Mouse (Mus musculus): ENCODE measurements around the gene Frmd4a. TPM values are rescaled to one million over a fixed set of nuclear protein-coding genes. Genes with fewer than 3 reads are reported as not detected.

Frmd4a gene
- polyA plus RNA-seq, 1 experiment from 2014 or later, result 44.5 TPM

GRCm38 (mm10) chr2:4499257-4499656 lies 481.7 kb downstream of the Frmd4a start:
- Histone ChIP-seq H3K27ac (ENCODE audit: low read depth, low read length) (no peak overlapping the region), H3K36me3 (ENCODE audit: control insufficient read depth, insufficient read depth, low read length) (peaks cover 5% of the 10 kb centered on the region), H3K4me1 (ENCODE audit: control insufficient read depth, insufficient read depth, low read length) (no peaks in the 10 kb centered on the region), H3K9ac (ENCODE audit: low read length) (no peak overlapping the region), H3K9me3 (ENCODE audit: control insufficient read depth, low read length) (no peaks in the 10 kb centered on the region), H3K27me3 (ENCODE audit: control insufficient read depth, insufficient read depth, low read length) (no peaks in the 10 kb centered on the region), H3K4me3 (ENCODE audit: low read depth, low read length) (no peak overlapping the region), H3K4me2 (ENCODE audit: low read depth) (no peak overlapping the region)
- ATAC-seq (ENCODE audit: insufficient read depth, low FRiP score, low TSS enrichment), result no peak
- WGBS, result 8% methylated on average over 1 of the region's 1 CpGs
- peak; percentile 66 for DNase-seq (ENCODE audit: low spot score)

- Histone ChIP-seq H3K36me3 (ENCODE audit: control insufficient read depth, insufficient read depth, low read length) (peaks cover 5% of the 10 kb centered on the region), H3K27me3 (ENCODE audit: control insufficient read depth, insufficient read depth, low read length) (no peaks in the 10 kb centered on the region), H3K4me3 (ENCODE audit: low read depth, low read length) (no peak overlapping the region), H3K9me3 (ENCODE audit: control insufficient read depth, low read length) (no peaks in the 10 kb centered on the region), H3K4me1 (ENCODE audit: control insufficient read depth, insufficient read depth, low read length) (no peaks in the 10 kb centered on the region), H3K27ac (ENCODE audit: low read depth, low read length) (no peak overlapping the region), H3K4me2 (ENCODE audit: low read depth) (no peak overlapping the region), H3K9ac (ENCODE audit: low read length) (no peak overlapping the region)
- WGBS, result 91% methylated on average over 9 of the region's 9 CpGs
- no peak for ATAC-seq (ENCODE audit: insufficient read depth, low FRiP score, low TSS enrichment)
- no peak for DNase-seq (ENCODE audit: low spot score)
These were observed 482.4 kb downstream of the Frmd4a start for GRCm38 (mm10) chr2:4499916-4500315.

DNA sequence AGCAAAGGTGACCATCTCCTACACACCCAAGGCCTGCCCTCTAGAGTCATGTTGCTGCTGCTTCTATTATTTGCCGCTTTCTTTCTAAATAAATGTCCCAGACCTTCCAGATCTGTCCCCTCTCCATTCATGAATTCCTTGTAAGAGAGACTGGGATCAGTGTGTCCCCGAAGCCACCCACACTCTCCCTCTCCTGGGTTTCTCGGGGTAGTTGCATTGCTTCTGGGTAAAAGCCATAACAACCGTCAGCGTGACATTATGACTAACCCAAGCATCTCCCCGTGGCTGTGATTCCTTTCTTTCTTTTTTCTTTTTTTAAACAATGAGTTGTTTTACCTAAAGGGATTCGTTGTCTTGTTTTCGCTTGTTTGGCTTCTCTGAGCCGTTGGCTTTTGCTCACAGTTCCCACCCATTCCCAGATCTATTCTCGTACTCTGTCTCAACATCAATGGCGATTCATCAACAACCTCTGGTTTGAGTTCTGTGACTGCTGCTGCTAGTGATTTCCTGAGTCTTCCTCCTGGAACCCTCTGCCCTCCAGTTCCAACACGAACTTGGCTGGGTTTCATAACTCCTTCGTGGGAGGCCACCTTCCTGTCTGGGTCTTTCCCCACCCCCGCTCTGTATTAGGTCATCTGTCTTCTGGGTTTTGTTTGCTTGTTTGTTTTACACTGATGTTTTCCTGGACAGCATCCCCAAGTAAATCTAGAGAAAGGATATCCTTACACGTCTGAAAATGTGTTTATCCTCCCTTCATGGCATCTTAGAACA lies 483.9 kb downstream of the Frmd4a start:
- Histone ChIP-seq H3K36me3 (ENCODE audit: control insufficient read depth, insufficient read depth, low read length) (peaks cover 5% of the 10 kb centered on the region), H3K4me2 (ENCODE audit: low read depth) (no peak overlapping the region), H3K4me3 (ENCODE audit: low read depth, low read length) (no peak overlapping the region), H3K27me3 (ENCODE audit: control insufficient read depth, insufficient read depth, low read length) (no peaks in the 10 kb centered on the region), H3K27ac (ENCODE audit: low read depth, low read length) (no peak overlapping the region), H3K9ac (ENCODE audit: low read length) (no peak overlapping the region), H3K4me1 (ENCODE audit: control insufficient read depth, insufficient read depth, low read length) (no peaks in the 10 kb centered on the region), H3K9me3 (ENCODE audit: control insufficient read depth, low read length) (no peaks in the 10 kb centered on the region)
- WGBS, result 88% methylated on average over 15 of the region's 15 CpGs
- no peak for ATAC-seq (ENCODE audit: insufficient read depth, low FRiP score, low TSS enrichment)
- DNase-seq (ENCODE audit: low spot score), result no peak

- no peak for DNase-seq (ENCODE audit: low spot score)
- Histone ChIP-seq H3K4me1 (ENCODE audit: control insufficient read depth, insufficient read depth, low read length) (no peaks in the 10 kb centered on the region), H3K4me3 (ENCODE audit: low read depth, low read length) (no peak overlapping the region), H3K9me3 (ENCODE audit: control insufficient read depth, low read length) (no peaks in the 10 kb centered on the region), H3K36me3 (ENCODE audit: control insufficient read depth, insufficient read depth, low read length) (0 out of 2 replicates have a peak, but pooled peaks cover 4% of the 10 kb centered on the region), H3K27me3 (ENCODE audit: control insufficient read depth, insufficient read depth, low read length) (no peaks in the 10 kb centered on the region), H3K4me2 (ENCODE audit: low read depth) (no peak overlapping the region), H3K9ac (ENCODE audit: low read length) (no peak overlapping the region), H3K27ac (ENCODE audit: low read depth, low read length) (no peak overlapping the region)
- WGBS, result 90% methylated on average over 10 of the region's 10 CpGs
- no peak for ATAC-seq (ENCODE audit: insufficient read depth, low FRiP score, low TSS enrichment)
These were observed 486.9 kb downstream of the Frmd4a start for GRCm38 (mm10) chr2:4504413-4504812.

GRCm38 (mm10) chr2:4505695-4506094 lies 488.2 kb downstream of the Frmd4a start:
- 92% methylated on average over 4 of the region's 4 CpGs for WGBS
- no peak overlapping the region for H3K4me2 ChIP-seq (ENCODE audit: low read depth)
- H3K27ac ChIP-seq (ENCODE audit: low read depth, low read length), result no peak overlapping the region
- no peak for DNase-seq (ENCODE audit: low spot score)
- H3K4me1 ChIP-seq (ENCODE audit: control insufficient read depth, insufficient read depth, low read length), result peaks cover 2% of the 10 kb centered on the region; the same call in 1 of the 2 replicates
- H3K36me3 ChIP-seq (ENCODE audit: control insufficient read depth, insufficient read depth, low read length), result 0 out of 2 replicates have a peak, but pooled peaks cover 4% of the 10 kb centered on the region
- no peak for ATAC-seq (ENCODE audit: insufficient read depth, low FRiP score, low TSS enrichment)
- no peak overlapping the region for H3K4me3 ChIP-seq (ENCODE audit: low read depth, low read length)
- H3K9me3 ChIP-seq (ENCODE audit: control insufficient read depth, low read length), result no peaks in the 10 kb centered on the region
- no peaks in the 10 kb centered on the region for H3K27me3 ChIP-seq (ENCODE audit: control insufficient read depth, insufficient read depth, low read length)
- no peak overlapping the region for H3K9ac ChIP-seq (ENCODE audit: low read length)

- H3K27me3 ChIP-seq (ENCODE audit: control insufficient read depth, insufficient read depth, low read length), result no peaks in the 10 kb centered on the region
- ATAC-seq (ENCODE audit: insufficient read depth, low FRiP score, low TSS enrichment) (no peak), DNase-seq (ENCODE audit: low spot score) (no peak)
- H3K4me1 ChIP-seq (ENCODE audit: control insufficient read depth, insufficient read depth, low read length), result peaks cover 2% of the 10 kb centered on the region; the same call in 1 of the 2 replicates
- no peaks in the 10 kb centered on the region for H3K9me3 ChIP-seq (ENCODE audit: control insufficient read depth, low read length)
- 93% methylated on average over 9 of the region's 9 CpGs for WGBS
- H3K4me2 ChIP-seq (ENCODE audit: low read depth), result no peak overlapping the region
- H3K27ac ChIP-seq (ENCODE audit: low read depth, low read length), result no peak overlapping the region
- H3K36me3 ChIP-seq (ENCODE audit: control insufficient read depth, insufficient read depth, low read length), result 0 out of 2 replicates have a peak, but pooled peaks cover 2% of the 10 kb centered on the region
- H3K9ac ChIP-seq (ENCODE audit: low read length), result no peak overlapping the region
- H3K4me3 ChIP-seq (ENCODE audit: low read depth, low read length), result no peak overlapping the region
These were observed 489.1 kb downstream of the Frmd4a start for GRCm38 (mm10) chr2:4506659-4507058.

DNA sequence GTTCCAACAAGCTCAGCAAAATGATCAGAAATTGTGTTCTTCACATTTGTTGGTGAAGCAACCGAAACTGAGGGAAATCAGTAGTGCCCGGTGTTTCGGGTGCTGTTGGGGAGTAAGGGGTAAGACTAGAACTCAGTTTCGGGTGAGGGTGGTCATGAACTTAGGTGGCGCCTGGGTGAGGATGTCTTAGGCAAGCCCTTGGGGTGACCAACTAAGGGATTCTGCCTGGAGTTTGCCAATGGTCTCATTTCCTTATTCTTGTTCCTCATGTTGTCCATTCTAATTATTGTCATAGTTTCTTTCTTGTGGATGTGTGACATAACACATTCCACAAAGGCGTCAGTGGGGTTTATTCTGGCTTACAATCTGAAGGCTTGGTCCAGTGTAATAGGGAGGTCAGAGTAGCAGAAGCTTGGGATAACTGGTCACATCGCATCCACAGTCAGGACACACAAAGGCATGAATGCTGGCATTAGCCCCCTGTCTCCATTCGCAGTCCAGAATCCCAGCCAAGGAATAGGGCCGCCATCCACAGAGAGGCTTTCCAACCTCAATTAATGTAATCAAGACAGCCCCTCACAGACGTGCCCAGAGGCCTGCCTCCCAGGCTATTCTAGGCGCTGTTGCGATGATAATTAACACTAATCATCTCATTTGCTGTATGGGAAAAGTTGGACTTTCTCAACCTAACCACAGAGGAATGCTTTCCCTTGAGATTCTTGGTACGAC lies 490.5 kb downstream of the Frmd4a start:
- Histone ChIP-seq H3K9ac (ENCODE audit: low read length) (no peak overlapping the region), H3K4me3 (ENCODE audit: low read depth, low read length) (no peak overlapping the region), H3K36me3 (ENCODE audit: control insufficient read depth, insufficient read depth, low read length) (0 out of 2 replicates have a peak, but pooled peaks cover 2% of the 10 kb centered on the region), H3K27me3 (ENCODE audit: control insufficient read depth, insufficient read depth, low read length) (no peaks in the 10 kb centered on the region), H3K4me1 (ENCODE audit: control insufficient read depth, insufficient read depth, low read length) (peaks cover 2% of the 10 kb centered on the region; the same call in 1 of the 2 replicates), H3K27ac (ENCODE audit: low read depth, low read length) (no peak overlapping the region), H3K4me2 (ENCODE audit: low read depth) (no peak overlapping the region), H3K9me3 (ENCODE audit: control insufficient read depth, low read length) (no peaks in the 10 kb centered on the region)
- no peak for DNase-seq (ENCODE audit: low spot score)
- 91% methylated on average over 13 of the region's 13 CpGs for WGBS
- ATAC-seq (ENCODE audit: insufficient read depth, low FRiP score, low TSS enrichment), result no peak

GRCm38 (mm10) chr2:4508959-4509615 lies 491.6 kb downstream of the Frmd4a start:
- WGBS, result 86% methylated on average over 10 of the region's 10 CpGs

More at GRCm38 (mm10) chr2:4508959-4509615, 491.6 kb downstream of the Frmd4a start:
- H3K4me3 ChIP-seq (ENCODE audit: low read depth, low read length), result no peak overlapping the region
- peaks cover 2% of the 10 kb centered on the region; the same call in 1 of the 2 replicates for H3K4me1 ChIP-seq (ENCODE audit: control insufficient read depth, insufficient read depth, low read length)
- H3K36me3 ChIP-seq (ENCODE audit: control insufficient read depth, insufficient read depth, low read length), result 0 out of 2 replicates have a peak, but pooled peaks cover 2% of the 10 kb centered on the region
- H3K27me3 ChIP-seq (ENCODE audit: control insufficient read depth, insufficient read depth, low read length), result no peaks in the 10 kb centered on the region
- no peaks in the 10 kb centered on the region for H3K9me3 ChIP-seq (ENCODE audit: control insufficient read depth, low read length)
- no peak overlapping the region for H3K9ac ChIP-seq (ENCODE audit: low read length)
- DNase-seq (ENCODE audit: low spot score) (no peak), ATAC-seq (ENCODE audit: insufficient read depth, low FRiP score, low TSS enrichment) (no peak)
- no peak overlapping the region for H3K4me2 ChIP-seq (ENCODE audit: low read depth)
- no peak overlapping the region for H3K27ac ChIP-seq (ENCODE audit: low read depth, low read length)

All from neural tube, embryonic 11.5 days (tissue).